Mouse (Mus musculus) liver, embryonic 14.5 days (tissue): ENCODE data around the gene Olfr460. TPM values are rescaled to one million over a fixed set of nuclear protein-coding genes. Genes with fewer than 3 reads are reported as not detected.

ENCODE experiments used
- ATAC-seq: fragments of 200-750 bp; cut with Nextera tagmentation; 2 replicates; pipeline ENCODE4 v1.8.0; 2017; ENCODE audit warnings: moderate number of reproducible peaks, mild to moderate bottlenecking, moderate library complexity; ENCODE audit not compliant: insufficient read depth
- DNase-seq, 3 experiments: peaks; one replicate each; pipeline ENCODE4 v3.0.0-alpha.2; 2012 to 2013; ENCODE audit warnings: low read depth in 3 of 3, low spot score in 3 of 3
- H3K27ac ChIP-seq: fragments of 300-500 bp; sonication (generic); 2 replicates; pipeline ENCODE4 v1.5.1; 2014; ENCODE audit warnings: moderate library complexity, mild to moderate bottlenecking, control low read depth, inconsistent platforms
- H3K27me3 ChIP-seq: fragments of 300-500 bp; sonication (generic); 2 replicates; pipeline ENCODE4 v1.6.1; 2014; ENCODE audit warnings: mild to moderate bottlenecking, low read length, moderate library complexity; ENCODE audit not compliant: control insufficient read depth, insufficient read depth
- H3K36me3 ChIP-seq: fragments of 300-500 bp; sonication (generic); replicated peaks from 2 replicates; pipeline ENCODE4 v1.6.1; 2014; ENCODE audit warnings: low read depth; ENCODE audit not compliant: control insufficient read depth, insufficient read depth
- H3K4me1 ChIP-seq, 2 experiments: fragments of 200-500 bp in 1 of 2; fragments of 300-500 bp in 1 of 2; sonication (generic) in 1 of 2; replicated peaks; 2 replicates each; pipeline ENCODE4 v1.6.1; 2012 to 2014; ENCODE audit warnings: antibody characterized with exemption in 1 of 2, inconsistent platforms in 1 of 2, low read length in 1 of 2; ENCODE audit not compliant: control insufficient read depth in 2 of 2, insufficient read depth in 2 of 2
- H3K4me2 ChIP-seq: fragments of 300-500 bp; sonication (generic); 2 replicates; pipeline ENCODE4 v1.6.1; 2014; ENCODE audit warnings: low read depth, mild to moderate bottlenecking, control low read depth, moderate library complexity
- H3K4me3 ChIP-seq, 2 experiments: fragments of 200-500 bp in 1 of 2; fragments of 300-500 bp in 1 of 2; sonication (generic) in 1 of 2; 2 replicates each; pipeline ENCODE4 v1.5.1; 2012 to 2014; ENCODE audit warnings: low read depth in 2 of 2, low read length in 2 of 2, mild to moderate bottlenecking in 2 of 2, control low read depth in 1 of 2, inconsistent platforms in 1 of 2, moderate library complexity in 1 of 2; ENCODE audit not compliant: insufficient read depth in 1 of 2
- H3K9ac ChIP-seq: fragments of 300-500 bp; sonication (generic); replicated peaks from 2 replicates; pipeline ENCODE4 v1.6.1; 2014; ENCODE audit warnings: mild to moderate bottlenecking, control low read depth, moderate library complexity
- H3K9me3 ChIP-seq: fragments of 300-500 bp; sonication (generic); 2 replicates; pipeline ENCODE4 v1.6.1; 2016; ENCODE audit warnings: low read length, mixed read lengths; ENCODE audit not compliant: control insufficient read depth
- CTCF ChIP-seq: IDR thresholded peaks from 2 replicates; pipeline ENCODE4 v1.5.1; 2016; ENCODE audit warnings: antibody characterized with exemption, low read depth, control low read depth
- EP300 ChIP-seq: IDR thresholded peaks from 2 replicates; pipeline ENCODE4 v1.6.1; 2016; ENCODE audit warnings: antibody characterized with exemption, low read depth
- WGBS: fragments of 180-500 bp; shearing (Covaris S2); extraction: QIAGEN DNeasy Blood & Tissue Kit; methylation state at CpG from one replicate; pipeline ENCODE4 v1.1.7; 2014; ENCODE audit not compliant: insufficient replicate concordance; 5-methylcytosine and 5-hydroxymethylcytosine counted together
- polyA plus RNA-seq, 2 experiments: library from polyadenylated mRNA; depleted of rRNA in 1 of 2; stranded (reverse) in 1 of 2; unstranded in 1 of 2; fragments of >200 nt; fragmentation: Nextera tagmentation in 1 of 2; extraction: Ambion mirVana in 1 of 2; gene quantifications; 2 replicates each; pipeline versions ENCODE4 v1.2.1 to v1.2.3; 2012 to 2014

Olfr460 gene
- polyA plus RNA-seq, 2 experiments: 0.02 TPM; not detected in 1

DNA sequence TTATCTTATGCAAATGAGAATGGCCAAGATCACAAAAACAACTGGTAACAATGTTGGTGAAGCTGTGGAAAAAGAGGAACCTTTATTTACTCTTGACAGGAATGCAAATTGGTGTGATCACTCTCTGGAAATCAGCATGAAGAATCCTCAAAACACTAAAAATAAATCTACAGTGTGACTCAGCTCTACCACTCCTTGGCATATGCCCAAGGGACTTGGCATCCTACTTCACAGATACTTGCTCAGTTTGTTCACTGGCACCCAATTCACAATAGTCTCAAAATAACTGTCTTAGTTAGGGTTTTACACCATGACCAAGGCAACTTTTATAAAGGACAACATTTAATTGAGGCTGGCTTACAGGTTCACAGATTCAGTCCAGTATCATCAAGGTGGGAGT is 38.1 kb downstream of the Olfr460 start:
- H3K27ac ChIP-seq: no peak overlapping the region
- no peaks in the 10 kb centered on the region for H3K4me1 ChIP-seq
- no peak overlapping the region for H3K4me3 ChIP-seq
- TF ChIP-seq CTCF (no peak), EP300 (no peak)
- H3K27me3 ChIP-seq: no peaks in the 10 kb centered on the region
- no peaks in the 10 kb centered on the region for H3K9me3 ChIP-seq
- no peaks in the 10 kb centered on the region for H3K36me3 ChIP-seq
- no peak overlapping the region for H3K4me2 ChIP-seq
- DNase-seq (no peak), ATAC-seq (no peak)
- no peak overlapping the region for H3K9ac ChIP-seq

DNA sequence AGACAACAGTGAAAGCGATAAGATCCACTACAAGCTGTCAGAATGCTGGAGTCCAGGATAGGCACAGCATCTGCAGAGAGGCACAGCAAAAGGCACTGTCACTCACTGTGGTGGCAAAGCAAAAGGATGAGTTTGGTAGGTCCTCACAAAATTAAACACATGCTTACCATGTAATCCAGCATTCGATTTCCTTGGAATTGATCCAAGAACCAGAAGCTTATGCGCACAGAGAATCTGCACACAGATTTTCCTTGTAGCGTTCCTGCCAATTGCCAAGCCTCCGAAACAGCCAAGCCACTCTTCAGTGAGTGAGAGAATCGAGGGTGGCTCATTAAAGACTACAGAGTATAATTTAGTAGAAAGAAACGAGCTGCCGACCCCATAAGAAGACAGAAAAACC is 41.0 kb downstream of the Olfr460 start:
- no peaks in the 10 kb centered on the region for H3K36me3 ChIP-seq
- no peak overlapping the region for H3K4me3 ChIP-seq
- no peaks in the 10 kb centered on the region for H3K9me3 ChIP-seq
- ATAC-seq (no peak), DNase-seq (no peak)
- H3K4me2 ChIP-seq: no peak overlapping the region
- WGBS: 69% methylated on average over 8 of the region's 8 CpGs
- no peak overlapping the region for H3K27ac ChIP-seq
- TF ChIP-seq EP300 (no peak), CTCF (no peak)
- H3K27me3 ChIP-seq: no peaks in the 10 kb centered on the region
- no peaks in the 10 kb centered on the region for H3K4me1 ChIP-seq
- no peak overlapping the region for H3K9ac ChIP-seq

DNA sequence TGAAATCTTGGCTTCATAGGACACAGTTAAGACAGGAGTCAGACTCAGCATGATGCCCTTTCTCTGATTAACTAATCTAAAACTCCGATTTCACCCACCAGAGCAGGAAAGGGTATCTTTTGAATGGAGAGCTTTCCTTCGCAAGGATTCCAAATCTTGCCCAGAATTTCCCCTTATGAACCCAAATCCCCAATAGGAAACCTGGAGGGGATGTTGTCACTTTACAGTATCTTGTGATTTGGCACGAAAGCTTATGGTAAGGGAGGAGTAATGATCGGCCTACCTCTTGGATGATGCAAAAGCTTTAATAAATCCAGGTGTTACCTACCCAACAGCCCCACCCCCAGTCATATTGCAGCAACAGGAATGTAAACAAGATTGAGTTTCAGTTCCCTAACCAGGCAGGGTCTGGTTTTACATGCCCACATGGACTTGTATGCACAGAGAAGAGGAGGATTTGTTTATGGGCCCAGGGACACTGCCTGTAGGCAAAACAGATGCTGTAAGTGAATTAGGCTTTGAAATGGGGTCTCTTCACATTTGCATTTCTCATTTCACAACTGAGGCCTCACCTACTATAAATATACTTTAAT is 44.1 kb downstream of the Olfr460 start, which contains the start of gene Tas2r138:
Gene Tas2r138 (minus strand): TSS at position 51 of the 593 bp plus-strand sequence.
- Histone ChIP-seq H3K36me3 (no peaks in the 10 kb centered on the region), H3K9me3 (no peaks in the 10 kb centered on the region), H3K4me1 (no peaks in the 10 kb centered on the region), H3K27me3 (no peaks in the 10 kb centered on the region), H3K9ac (no peak within 1 kb of the TSS), H3K4me2 (no peak within 1 kb of the TSS), H3K4me3 (no peak within 1 kb of the TSS), H3K27ac (no peak within 1 kb of the TSS)
- TF ChIP-seq EP300: no peak
- TF ChIP-seq CTCF: no peak
- 63% methylated on average over 4 of the region's 4 CpGs for WGBS
- DNase-seq: no peak
- no peak for ATAC-seq

DNA sequence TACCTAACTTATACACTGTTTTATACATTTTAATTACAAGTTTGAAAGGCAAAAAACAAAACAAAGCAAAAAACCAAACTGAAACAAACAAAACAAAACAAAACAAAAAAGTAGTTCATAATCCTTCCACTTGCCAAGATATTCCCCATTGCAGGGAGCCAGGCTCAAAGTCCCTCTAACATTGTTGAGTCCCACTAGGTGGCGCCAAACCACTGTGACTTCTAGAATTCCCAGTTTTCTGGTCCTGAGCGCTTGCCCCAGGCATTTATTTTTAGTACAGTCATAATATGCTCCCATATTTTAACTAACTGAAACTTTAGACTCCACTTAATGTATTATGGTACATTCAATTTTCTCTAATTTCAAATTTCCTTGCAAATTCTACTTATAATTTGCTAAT is 48.7 kb downstream of the Olfr460 start:
- H3K4me2 ChIP-seq: no peak overlapping the region
- DNase-seq (peak in 1 of 3 experiments; percentile 15), ATAC-seq (no peak)
- no peak overlapping the region for H3K9ac ChIP-seq
- no peak overlapping the region for H3K4me3 ChIP-seq
- H3K27me3 ChIP-seq: no peaks in the 10 kb centered on the region
- H3K4me1 ChIP-seq: no peaks in the 10 kb centered on the region
- no peaks in the 10 kb centered on the region for H3K36me3 ChIP-seq
- 10% methylated on average over 2 of the region's 2 CpGs for WGBS
- no peak overlapping the region for H3K27ac ChIP-seq
- peak; percentile 64 for TF ChIP-seq CTCF
- no peak for TF ChIP-seq EP300
- H3K9me3 ChIP-seq: no peaks in the 10 kb centered on the region

Other genes starting within 250 kb of the Olfr460 start
- gene Agk, start 244.3 kb upstream of the Olfr460 start, polyA plus RNA-seq (2012; rRNA removed): 6.3 and 7.5 TPM in 2 replicates
- gene Agk, start 244.3 kb upstream of the Olfr460 start, polyA plus RNA-seq (2014; fragmentation: Nextera tagmentation; extraction: Ambion mirVana): 12.0 and 12.6 TPM in 2 replicates
- 0.35 and 0.57 TPM in 2 replicates for gene E330009J07Rik, start 133.4 kb upstream of the Olfr460 start, polyA plus RNA-seq (2012; rRNA removed)
- gene E330009J07Rik, start 133.4 kb upstream of the Olfr460 start, polyA plus RNA-seq (2014; fragmentation: Nextera tagmentation; extraction: Ambion mirVana): 0.67 and 2.7 TPM in 2 replicates
- not detected in 2 replicates for gene Wee2, start 130.4 kb upstream of the Olfr460 start, polyA plus RNA-seq (2012; rRNA removed)
- not detected in 2 replicates for gene Wee2, start 130.4 kb upstream of the Olfr460 start, polyA plus RNA-seq (2014; fragmentation: Nextera tagmentation; extraction: Ambion mirVana)
- 15.4 and 37.0 TPM in 2 replicates for gene Ssbp1, start 98.1 kb upstream of the Olfr460 start, polyA plus RNA-seq (2012; rRNA removed)
- 68.5 and 75.1 TPM in 2 replicates for gene Ssbp1, start 98.1 kb upstream of the Olfr460 start, polyA plus RNA-seq (2014; fragmentation: Nextera tagmentation; extraction: Ambion mirVana)
- gene Tas2r137, start 78.3 kb upstream of the Olfr460 start, polyA plus RNA-seq (2012; rRNA removed): not detected in 2 replicates
- gene Tas2r137, start 78.3 kb upstream of the Olfr460 start, polyA plus RNA-seq (2014; fragmentation: Nextera tagmentation; extraction: Ambion mirVana): not detected in 2 replicates
- 0.05 TPM in 1 of 2 replicates, not detected in the other for gene Tas2r108, start 76.0 kb upstream of the Olfr460 start, polyA plus RNA-seq (2012; rRNA removed)
- 0.14 TPM in 1 of 2 replicates, not detected in the other for gene Tas2r108, start 76.0 kb upstream of the Olfr460 start, polyA plus RNA-seq (2014; fragmentation: Nextera tagmentation; extraction: Ambion mirVana)
- gene Prss37, start 50.0 kb upstream of the Olfr460 start, polyA plus RNA-seq (2012; rRNA removed): not detected in 2 replicates
- not detected in 2 replicates for gene Prss37, start 50.0 kb upstream of the Olfr460 start, polyA plus RNA-seq (2014; fragmentation: Nextera tagmentation; extraction: Ambion mirVana)
- not detected in 2 replicates for gene Olfr461, start 14.4 kb upstream of the Olfr460 start, polyA plus RNA-seq (2012; rRNA removed)
- gene Olfr461, start 14.4 kb upstream of the Olfr460 start, polyA plus RNA-seq (2014; fragmentation: Nextera tagmentation; extraction: Ambion mirVana): not detected in 2 replicates
- gene Clec5a, start 16.3 kb downstream of the Olfr460 start, polyA plus RNA-seq (2012; rRNA removed): 1.5 and 3.0 TPM in 2 replicates
- gene Clec5a, start 16.3 kb downstream of the Olfr460 start, polyA plus RNA-seq (2014; fragmentation: Nextera tagmentation; extraction: Ambion mirVana): 5.5 and 8.9 TPM in 2 replicates
- gene Tas2r138, start 43.8 kb downstream of the Olfr460 start, polyA plus RNA-seq (2012; rRNA removed): not detected in 2 replicates
- gene Tas2r138, start 43.8 kb downstream of the Olfr460 start, polyA plus RNA-seq (2014; fragmentation: Nextera tagmentation; extraction: Ambion mirVana): not detected in 2 replicates
- 1.3 and 1.4 TPM in 2 replicates for gene Mgam, start 59.3 kb downstream of the Olfr460 start, polyA plus RNA-seq (2012; rRNA removed)
- gene Mgam, start 59.3 kb downstream of the Olfr460 start, polyA plus RNA-seq (2014; fragmentation: Nextera tagmentation; extraction: Ambion mirVana): 2.3 and 3.2 TPM in 2 replicates